10 mouse cellular contexts compared by ENCODE assay signal in the genomic region with DNA sequence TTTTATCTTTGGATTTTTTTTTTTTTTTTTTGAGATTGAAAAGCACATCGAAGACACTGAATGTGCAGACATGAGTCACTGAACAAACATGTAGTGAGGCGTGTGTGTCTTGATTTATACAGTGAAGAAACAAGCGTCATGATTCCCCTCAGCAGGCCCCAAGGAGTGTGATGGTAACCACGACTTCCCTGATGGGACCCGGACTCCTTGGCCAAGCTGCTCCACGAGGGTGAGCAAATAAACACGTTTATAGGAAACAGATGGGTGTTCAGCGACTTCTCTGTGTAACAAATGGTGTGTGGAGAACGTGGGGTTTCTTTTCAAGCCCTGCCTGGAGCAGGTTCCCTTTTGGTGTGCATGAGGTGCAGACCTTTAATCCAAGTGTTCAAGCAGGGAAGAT.
"Had no signal": no experiment of that assay in that cellular context is flagged by ENCODE, and none has a peak within 500 bp of the region (broad histone marks: within the 10 kb centered on the region; RNA-seq: fewer than 3 reads in every experiment).

No protein-coding gene starts in this region.

- H3K27me3 ChIP-seq: limb, embryonic 13.5 days; midbrain, embryonic 15.5 days; neural tube, embryonic 12.5 days had no signal

- H3K4me1 ChIP-seq: neural tube, embryonic 12.5 days had no signal

- H3K4me3 ChIP-seq: limb, embryonic 13.5 days; midbrain, embryonic 15.5 days; neural tube, embryonic 12.5 days had no signal

- H3K9me3 ChIP-seq: limb, embryonic 13.5 days; midbrain, embryonic 15.5 days; neural tube, embryonic 12.5 days had no signal

- H3K27ac ChIP-seq: limb, embryonic 13.5 days; liver, embryonic 14.5 days; midbrain, embryonic 15.5 days; neural tube, embryonic 12.5 days; stomach, postnatal 0 days had no signal

- DNase-seq: kidney, postnatal 25 days; layer of hippocampus, postnatal 36 days; lung, adult 18-20 months; lung, postnatal 36 days; thymus, postnatal 4 days had no signal

- H3K36me3 ChIP-seq: limb, embryonic 13.5 days; midbrain, embryonic 15.5 days; neural tube, embryonic 12.5 days had no signal
